Mouse (Mus musculus): Measurements from ENCODE around the gene Crim1. TPM values are rescaled to one million over a fixed set of nuclear protein-coding genes. Genes with fewer than 3 reads are reported as not detected.

Gene Crim1
- total RNA-seq, 1 experiment from 2014 or later = 4.3 TPM

GRCm38 (mm10) chr17:78388101-78388847, 188.2 kb downstream of the Crim1 start:
- no peak for ATAC-seq (ENCODE audit: extremely low read depth, insufficient number of reproducible peaks, low FRiP score, poor library complexity, severe bottlenecking)

GRCm38 (mm10) chr17:78389573-78389972, 189.5 kb downstream of the Crim1 start:
- no peak for ATAC-seq (ENCODE audit: extremely low read depth, insufficient number of reproducible peaks, low FRiP score, poor library complexity, severe bottlenecking)

GRCm38 (mm10) chr17:78392401-78393087, 192.5 kb downstream of the Crim1 start:
- no peak for ATAC-seq (ENCODE audit: extremely low read depth, insufficient number of reproducible peaks, low FRiP score, poor library complexity, severe bottlenecking)

GRCm38 (mm10) chr17:78400130-78400840, 200.2 kb downstream of the Crim1 start:
- 0 out of 2 replicates have a peak, but pooled peaks have one; percentile 9 for ATAC-seq (ENCODE audit: extremely low read depth, insufficient number of reproducible peaks, low FRiP score, poor library complexity, severe bottlenecking)

GRCm38 (mm10) chr17:78401311-78401710, 201.3 kb downstream of the Crim1 start:
- no peak for ATAC-seq (ENCODE audit: extremely low read depth, insufficient number of reproducible peaks, low FRiP score, poor library complexity, severe bottlenecking)

- no peak for ATAC-seq (ENCODE audit: extremely low read depth, insufficient number of reproducible peaks, low FRiP score, poor library complexity, severe bottlenecking)
Observed at GRCm38 (mm10) chr17:78401713-78402112, 201.7 kb downstream of the Crim1 start.

GRCm38 (mm10) chr17:78402174-78402573, 202.1 kb downstream of the Crim1 start:
- no peak for ATAC-seq (ENCODE audit: extremely low read depth, insufficient number of reproducible peaks, low FRiP score, poor library complexity, severe bottlenecking)

GRCm38 (mm10) chr17:78403229-78403628, 203.2 kb downstream of the Crim1 start:
- ATAC-seq (ENCODE audit: extremely low read depth, insufficient number of reproducible peaks, low FRiP score, poor library complexity, severe bottlenecking) = no peak

- ATAC-seq (ENCODE audit: extremely low read depth, insufficient number of reproducible peaks, low FRiP score, poor library complexity, severe bottlenecking) = no peak
Observed at GRCm38 (mm10) chr17:78403804-78404203, 203.8 kb downstream of the Crim1 start.

- ATAC-seq (ENCODE audit: extremely low read depth, insufficient number of reproducible peaks, low FRiP score, poor library complexity, severe bottlenecking) = no peak
Observed at GRCm38 (mm10) chr17:78405336-78405735, 205.3 kb downstream of the Crim1 start.

- ATAC-seq (ENCODE audit: extremely low read depth, insufficient number of reproducible peaks, low FRiP score, poor library complexity, severe bottlenecking) = no peak
Observed at GRCm38 (mm10) chr17:78406854-78407253, 206.8 kb downstream of the Crim1 start.

GRCm38 (mm10) chr17:78407581-78407980, 207.5 kb downstream of the Crim1 start:
- ATAC-seq (ENCODE audit: extremely low read depth, insufficient number of reproducible peaks, low FRiP score, poor library complexity, severe bottlenecking) = no peak

GRCm38 (mm10) chr17:78408386-78408785, 208.3 kb downstream of the Crim1 start:
- no peak for ATAC-seq (ENCODE audit: extremely low read depth, insufficient number of reproducible peaks, low FRiP score, poor library complexity, severe bottlenecking)

GRCm38 (mm10) chr17:78409900-78410299, 209.9 kb downstream of the Crim1 start:
- no peak for ATAC-seq (ENCODE audit: extremely low read depth, insufficient number of reproducible peaks, low FRiP score, poor library complexity, severe bottlenecking)

- ATAC-seq (ENCODE audit: extremely low read depth, insufficient number of reproducible peaks, low FRiP score, poor library complexity, severe bottlenecking) = no peak
Observed at GRCm38 (mm10) chr17:78415255-78415654, 215.2 kb downstream of the Crim1 start.

- ATAC-seq (ENCODE audit: extremely low read depth, insufficient number of reproducible peaks, low FRiP score, poor library complexity, severe bottlenecking) = peak; percentile 84
Observed at GRCm38 (mm10) chr17:78417381-78418281, 217.6 kb downstream of the Crim1 start, which contains the start of gene Fez2. Fez2 (minus strand) TSS chr17:78418152.

GRCm38 (mm10) chr17:78419216-78419615, 219.2 kb downstream of the Crim1 start:
- no peak for ATAC-seq (ENCODE audit: extremely low read depth, insufficient number of reproducible peaks, low FRiP score, poor library complexity, severe bottlenecking)

- ATAC-seq (ENCODE audit: extremely low read depth, insufficient number of reproducible peaks, low FRiP score, poor library complexity, severe bottlenecking) = no peak
Observed at GRCm38 (mm10) chr17:78425026-78425425, 225.0 kb downstream of the Crim1 start.

Data from neutrophil, adult 5-6 weeks (primary cell).